Mouse (Mus musculus): ENCODE results near the gene Auts2. TPM values are rescaled to one million over a fixed set of nuclear protein-coding genes. Genes with fewer than 3 reads are reported as not detected.

Auts2 gene
- polyA plus RNA-seq, 1 experiment from 2014 or later, result 24.7 TPM

DNA sequence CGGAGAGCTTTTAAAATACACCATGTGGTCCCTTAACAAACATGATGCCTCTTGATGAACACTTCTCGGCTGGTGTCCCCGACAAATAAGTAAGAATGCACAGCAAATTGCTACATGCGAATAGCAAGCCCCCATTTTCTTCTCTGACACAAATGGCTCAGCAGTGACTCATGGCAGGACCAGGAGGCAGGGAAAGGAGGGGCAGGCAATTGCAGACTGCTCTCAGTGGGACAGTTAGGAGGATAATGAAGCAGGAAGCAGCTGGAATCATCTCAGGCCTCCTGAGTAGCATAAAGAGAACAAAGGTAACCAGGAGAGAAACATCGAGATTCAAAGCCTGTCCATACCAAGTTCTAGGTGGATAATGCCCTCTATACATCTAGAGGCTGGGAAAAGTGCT lies 228.8 kb downstream of the Auts2 start:
- H3K27ac ChIP-seq, result no peak overlapping the region
- WGBS, result 80% methylated on average over 5 of the region's 5 CpGs
- no peaks in the 10 kb centered on the region for H3K36me3 ChIP-seq
- no peaks in the 10 kb centered on the region for H3K9me3 ChIP-seq
- no peaks in the 10 kb centered on the region for H3K27me3 ChIP-seq (ENCODE audit: insufficient read depth, poor library complexity, severe bottlenecking)
- H3K4me1 ChIP-seq, result peaks cover 27% of the 10 kb centered on the region
- H3K4me3 ChIP-seq, result no peak overlapping the region
- no peak for DNase-seq (ENCODE audit: low spot score)

DNA sequence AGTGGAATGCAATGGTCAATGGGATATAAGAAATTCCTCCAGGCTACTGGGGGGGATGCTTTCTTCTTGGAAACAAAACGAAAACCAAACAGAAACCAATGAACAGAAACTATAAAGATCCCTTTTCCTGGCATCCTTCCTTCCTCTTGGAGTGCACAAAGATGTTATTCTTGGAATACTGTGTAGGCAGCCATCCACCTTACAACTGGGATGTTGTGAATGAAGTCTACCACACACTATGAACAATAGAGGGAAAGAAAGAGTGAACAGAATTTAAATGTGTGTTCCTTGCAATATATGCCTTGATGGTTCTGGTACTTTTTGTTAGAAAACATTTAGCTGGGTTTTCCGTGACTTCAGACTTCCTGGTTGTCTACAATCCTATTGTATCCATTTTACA lies 236.1 kb downstream of the Auts2 start:
- Histone ChIP-seq H3K9me3 (no peaks in the 10 kb centered on the region), H3K4me3 (no peak overlapping the region), H3K27ac (no peak overlapping the region), H3K36me3 (no peaks in the 10 kb centered on the region), H3K4me1 (peaks cover 6% of the 10 kb centered on the region; the same call in 1 of the 2 replicates), H3K27me3 (ENCODE audit: insufficient read depth, poor library complexity, severe bottlenecking) (no peaks in the 10 kb centered on the region)
- 73% methylated on average over 2 of the region's 2 CpGs for WGBS
- DNase-seq (ENCODE audit: low spot score), result no peak

DNA sequence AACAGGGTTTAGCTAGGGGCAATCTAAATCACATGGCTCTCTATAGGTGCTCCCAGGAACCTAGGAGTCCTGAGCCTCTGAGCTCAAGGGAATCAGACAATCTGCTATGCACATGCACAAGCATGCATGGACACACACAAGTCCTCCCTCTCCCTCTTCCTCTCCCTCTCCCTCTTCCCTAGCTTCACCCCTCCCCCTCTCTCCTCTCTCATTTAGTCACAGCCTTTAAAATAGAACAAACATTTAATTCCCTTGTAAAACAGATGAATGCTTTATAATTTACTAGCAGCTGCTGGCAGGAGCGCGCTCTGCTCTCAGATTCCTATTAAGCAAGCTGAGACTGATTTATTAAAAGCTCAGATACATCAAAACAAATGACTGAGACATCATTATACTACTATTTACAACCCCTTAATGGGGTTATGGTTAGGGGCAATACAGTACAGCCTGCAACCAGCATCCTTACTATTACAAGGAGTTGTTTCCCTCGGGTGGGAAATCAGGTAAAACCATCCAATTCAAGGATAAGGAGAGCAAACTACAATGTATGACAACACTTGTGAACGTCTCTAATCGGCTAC lies 237.7 kb downstream of the Auts2 start:
- peaks cover 6% of the 10 kb centered on the region; the same call in 1 of the 2 replicates for H3K4me1 ChIP-seq
- 87% methylated on average over 5 of the region's 5 CpGs for WGBS

DNA sequence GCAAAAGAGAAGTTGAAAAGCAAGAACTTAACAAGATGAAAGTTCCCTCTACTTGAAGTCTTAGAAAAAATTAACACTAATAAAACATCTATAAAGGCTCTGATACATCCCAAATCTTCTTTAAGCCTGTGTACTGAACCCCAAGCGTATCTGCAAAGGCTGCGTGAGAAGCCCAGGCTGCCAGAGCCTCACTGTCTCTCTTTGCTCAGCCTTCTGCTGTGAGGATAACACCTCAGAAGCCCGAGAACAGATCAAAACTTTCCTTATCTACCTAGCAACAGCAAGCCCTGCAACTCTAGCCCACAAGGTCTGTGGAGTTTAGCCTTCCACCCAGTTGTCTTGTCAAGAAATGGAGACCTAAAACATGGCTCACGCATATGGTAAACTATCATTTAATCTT lies 240.4 kb downstream of the Auts2 start:
- H3K4me1 ChIP-seq, result peaks cover 13% of the 10 kb centered on the region; the same call in 1 of the 2 replicates
- H3K27ac ChIP-seq, result no peak overlapping the region
- H3K4me3 ChIP-seq, result no peak overlapping the region
- WGBS, result 65% methylated on average over 4 of the region's 4 CpGs
- no peaks in the 10 kb centered on the region for H3K36me3 ChIP-seq
- H3K27me3 ChIP-seq (ENCODE audit: insufficient read depth, poor library complexity, severe bottlenecking), result no peaks in the 10 kb centered on the region
- H3K9me3 ChIP-seq, result no peaks in the 10 kb centered on the region
- DNase-seq (ENCODE audit: low spot score), result no peak

More for the DNA sequence above, 237.7 kb downstream of the Auts2 start:
- Histone ChIP-seq H3K36me3 (no peaks in the 10 kb centered on the region), H3K4me3 (no peak overlapping the region), H3K9me3 (no peaks in the 10 kb centered on the region), H3K27ac (no peak overlapping the region), H3K27me3 (ENCODE audit: insufficient read depth, poor library complexity, severe bottlenecking) (no peaks in the 10 kb centered on the region)
- DNase-seq (ENCODE audit: low spot score), result no peak

DNA sequence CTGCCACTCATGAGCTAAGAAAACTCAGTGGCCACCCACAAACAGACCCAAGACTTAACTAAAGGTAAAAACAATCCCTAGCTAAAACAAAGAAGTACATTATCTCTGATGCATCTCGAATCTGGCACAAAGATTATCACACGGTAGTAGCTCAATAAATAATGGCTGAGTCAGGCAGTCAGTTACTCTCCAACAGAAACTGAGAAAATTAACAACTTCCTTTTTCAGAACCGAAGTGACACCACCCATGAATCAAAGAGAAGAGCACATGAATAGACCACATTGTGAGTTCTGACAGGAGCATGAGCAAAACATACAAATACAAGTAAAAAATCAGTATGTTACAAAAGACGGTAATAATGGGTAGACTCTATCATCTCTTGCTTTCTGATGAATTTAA lies 242.3 kb downstream of the Auts2 start:
- no peaks in the 10 kb centered on the region for H3K36me3 ChIP-seq
- H3K4me1 ChIP-seq, result peaks cover 13% of the 10 kb centered on the region; the same call in 1 of the 2 replicates
- no peak for DNase-seq (ENCODE audit: low spot score)
- no peak overlapping the region for H3K27ac ChIP-seq
- H3K9me3 ChIP-seq, result no peaks in the 10 kb centered on the region
- H3K4me3 ChIP-seq, result no peak overlapping the region
- H3K27me3 ChIP-seq (ENCODE audit: insufficient read depth, poor library complexity, severe bottlenecking), result no peaks in the 10 kb centered on the region
- WGBS, result 73% methylated on average over 4 of the region's 4 CpGs

DNA sequence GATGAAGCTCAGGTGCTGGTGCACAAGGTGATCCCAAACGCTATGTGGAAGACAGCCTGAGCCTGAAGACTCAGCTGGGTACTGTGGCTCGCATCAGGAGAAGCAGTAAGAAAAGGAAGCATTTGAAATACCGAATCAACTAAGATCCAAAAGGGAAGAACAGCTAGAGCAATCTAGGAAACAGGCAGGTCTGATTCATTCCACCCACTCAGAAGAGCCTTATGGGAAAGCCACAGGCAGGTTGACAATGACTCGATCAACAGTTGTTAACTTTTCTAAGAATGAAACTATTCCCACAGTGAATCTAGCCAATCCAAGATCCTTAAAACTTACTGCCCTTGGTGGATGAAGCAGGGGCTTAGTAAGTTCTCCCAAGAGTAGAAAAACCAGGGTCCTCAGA lies 243.4 kb downstream of the Auts2 start:
- H3K27me3 ChIP-seq (ENCODE audit: insufficient read depth, poor library complexity, severe bottlenecking), result no peaks in the 10 kb centered on the region
- H3K4me3 ChIP-seq, result no peak overlapping the region
- DNase-seq (ENCODE audit: low spot score), result no peak
- 75% methylated on average over 4 of the region's 4 CpGs for WGBS
- no peak overlapping the region for H3K27ac ChIP-seq
- no peaks in the 10 kb centered on the region for H3K36me3 ChIP-seq
- no peaks in the 10 kb centered on the region for H3K9me3 ChIP-seq
- H3K4me1 ChIP-seq, result peaks cover 20% of the 10 kb centered on the region

DNA sequence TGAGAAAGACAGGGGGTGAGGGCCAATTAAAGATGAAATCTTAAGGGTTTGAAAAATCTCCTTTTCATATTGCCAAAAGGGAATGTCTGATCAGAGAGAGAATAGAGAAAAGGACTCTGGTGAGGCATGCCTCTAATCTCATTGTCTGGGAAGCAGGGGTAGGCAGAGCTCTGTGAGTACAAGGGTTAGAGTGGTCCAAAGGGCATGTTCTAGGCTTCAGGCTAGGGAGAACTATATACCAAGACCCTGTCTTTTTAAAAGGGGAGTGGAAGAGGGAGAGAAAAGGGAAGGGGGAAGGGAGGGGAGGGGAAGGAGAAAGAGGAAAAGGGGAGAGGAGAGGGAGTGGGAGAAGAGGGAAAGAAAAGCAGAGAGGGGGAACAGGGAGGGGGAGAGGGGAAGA lies 244.1 kb downstream of the Auts2 start:
- DNase-seq (ENCODE audit: low spot score), result no peak
- Histone ChIP-seq H3K27ac (no peak overlapping the region), H3K4me1 (peaks cover 25% of the 10 kb centered on the region), H3K27me3 (ENCODE audit: insufficient read depth, poor library complexity, severe bottlenecking) (no peaks in the 10 kb centered on the region), H3K36me3 (no peaks in the 10 kb centered on the region), H3K9me3 (no peaks in the 10 kb centered on the region), H3K4me3 (no peak overlapping the region)

DNA sequence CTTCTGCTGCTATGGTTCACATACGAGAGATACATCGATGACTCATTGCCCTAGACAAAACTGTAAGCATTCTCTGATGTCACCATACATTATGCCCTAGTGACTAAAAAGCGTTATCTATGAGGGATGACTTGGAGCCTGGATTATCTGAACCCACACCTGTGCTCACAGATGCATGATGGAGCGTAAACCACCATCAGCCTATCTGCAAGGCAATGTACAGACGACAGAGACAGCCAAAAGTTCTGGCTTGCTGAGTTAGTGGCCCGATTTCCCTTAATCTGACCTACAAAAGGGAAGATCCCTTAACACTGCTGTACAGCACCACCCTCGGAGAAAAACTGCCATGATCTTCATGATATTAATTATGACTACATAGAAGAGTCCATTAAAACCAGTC lies 245.8 kb downstream of the Auts2 start:
- DNase-seq (ENCODE audit: low spot score), result no peak
- WGBS, result 84% methylated on average over 7 of the region's 7 CpGs
- H3K4me1 ChIP-seq, result peaks cover 28% of the 10 kb centered on the region
- no peaks in the 10 kb centered on the region for H3K9me3 ChIP-seq
- no peaks in the 10 kb centered on the region for H3K36me3 ChIP-seq
- no peak overlapping the region for H3K27ac ChIP-seq
- no peak overlapping the region for H3K4me3 ChIP-seq
- no peaks in the 10 kb centered on the region for H3K27me3 ChIP-seq (ENCODE audit: insufficient read depth, poor library complexity, severe bottlenecking)

DNA sequence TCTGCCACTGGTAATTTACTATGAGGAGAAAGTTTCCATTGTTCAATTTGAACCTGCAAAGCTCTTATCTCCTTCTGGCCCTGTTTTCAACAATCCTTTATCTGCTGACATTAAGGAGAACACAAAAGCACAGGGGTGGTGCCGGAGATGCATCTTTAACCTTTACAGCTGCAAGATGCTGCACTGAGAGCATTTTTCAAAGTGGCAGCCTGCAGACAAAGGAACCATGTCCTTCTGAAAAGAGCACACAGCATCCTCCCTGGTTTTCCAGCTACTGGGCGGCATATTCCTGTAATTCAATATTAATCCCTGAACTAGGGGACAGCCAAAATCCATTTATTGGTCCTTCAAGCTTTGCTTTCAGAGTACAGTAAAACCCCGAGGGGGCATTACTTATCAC lies 248.7 kb downstream of the Auts2 start:
- Histone ChIP-seq H3K27me3 (ENCODE audit: insufficient read depth, poor library complexity, severe bottlenecking) (no peaks in the 10 kb centered on the region), H3K27ac (no peak overlapping the region), H3K9me3 (no peaks in the 10 kb centered on the region), H3K4me1 (peaks cover 48% of the 10 kb centered on the region), H3K36me3 (no peaks in the 10 kb centered on the region), H3K4me3 (no peak overlapping the region)
- 18% methylated on average over 3 of the region's 3 CpGs for WGBS
- DNase-seq (ENCODE audit: low spot score), result no peak

DNA sequence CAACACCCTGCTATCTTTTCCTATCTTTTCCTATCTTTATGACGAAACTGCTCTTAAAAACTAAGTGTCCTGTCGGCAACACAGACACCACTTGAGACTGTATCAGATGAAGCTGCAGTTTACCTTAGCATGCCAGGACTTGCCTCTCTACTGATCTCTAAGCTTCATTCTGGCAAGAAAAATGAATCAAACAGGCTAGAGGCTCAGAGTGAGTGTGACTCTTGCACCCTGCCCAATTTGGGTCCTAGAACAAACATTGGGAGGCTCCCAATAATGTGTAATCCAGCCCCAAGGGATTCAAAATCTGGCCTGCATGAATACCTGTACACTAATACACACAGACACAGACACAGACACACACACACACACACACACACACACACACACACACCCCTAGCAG lies 250.2 kb downstream of the Auts2 start:
- DNase-seq (ENCODE audit: low spot score), result no peak
- H3K9me3 ChIP-seq, result no peaks in the 10 kb centered on the region
- peaks cover 45% of the 10 kb centered on the region for H3K4me1 ChIP-seq
- H3K27ac ChIP-seq, result no peak overlapping the region
- 42% methylated on average over 2 of the region's 2 CpGs for WGBS
- H3K27me3 ChIP-seq (ENCODE audit: insufficient read depth, poor library complexity, severe bottlenecking), result no peaks in the 10 kb centered on the region
- H3K36me3 ChIP-seq, result no peaks in the 10 kb centered on the region
- H3K4me3 ChIP-seq, result no peak overlapping the region

DNA sequence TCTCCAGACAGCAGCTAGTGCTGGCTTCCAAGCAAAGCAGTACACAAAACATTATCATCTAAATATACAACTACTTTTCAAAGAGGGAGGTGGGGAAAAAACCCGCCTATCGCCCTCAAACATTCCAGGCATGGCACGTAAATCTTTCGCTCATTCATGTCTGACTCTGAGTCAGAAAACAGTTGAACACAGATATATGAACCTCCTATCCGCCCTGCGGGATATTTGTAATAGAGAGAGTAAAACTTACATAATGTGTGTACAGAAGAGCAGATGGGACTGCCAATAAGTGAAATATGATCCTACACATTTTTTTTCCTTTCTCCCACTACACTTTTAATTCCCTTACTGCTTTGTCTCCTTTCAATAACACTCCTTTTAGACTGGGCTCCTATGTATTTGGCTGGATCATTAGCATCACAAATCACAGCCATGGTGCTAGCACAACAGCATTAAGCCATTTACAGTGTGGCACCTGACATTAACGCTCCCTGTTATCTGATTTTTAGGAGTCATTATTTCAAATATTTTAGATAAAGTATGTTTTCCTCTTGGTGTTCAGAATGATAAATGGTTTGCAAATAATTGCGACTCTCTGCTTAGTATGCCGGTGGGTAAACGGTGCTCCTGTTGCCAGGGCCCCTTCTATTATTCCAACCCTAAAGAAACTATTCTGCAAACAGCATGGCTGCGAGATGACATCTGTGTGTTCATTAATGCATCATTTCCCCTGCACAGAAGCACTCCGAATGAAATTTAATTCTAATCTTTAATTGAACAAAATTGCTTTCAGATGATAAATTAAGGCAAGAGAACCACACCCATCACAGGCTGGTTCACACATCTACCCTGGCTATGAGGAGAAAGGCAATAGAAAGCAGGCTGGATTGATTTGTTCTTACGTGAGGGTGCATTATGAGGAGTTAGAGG lies 252.3 kb downstream of the Auts2 start:
- H3K4me1 ChIP-seq, result peaks cover 45% of the 10 kb centered on the region
- DNase-seq (ENCODE audit: low spot score), result no peak
- no peaks in the 10 kb centered on the region for H3K27me3 ChIP-seq (ENCODE audit: insufficient read depth, poor library complexity, severe bottlenecking)
- H3K4me3 ChIP-seq, result no peak overlapping the region
- H3K27ac ChIP-seq, result no peak overlapping the region
- 72% methylated on average over 13 of the region's 13 CpGs for WGBS
- H3K9me3 ChIP-seq, result no peaks in the 10 kb centered on the region
- H3K36me3 ChIP-seq, result no peaks in the 10 kb centered on the region

DNA sequence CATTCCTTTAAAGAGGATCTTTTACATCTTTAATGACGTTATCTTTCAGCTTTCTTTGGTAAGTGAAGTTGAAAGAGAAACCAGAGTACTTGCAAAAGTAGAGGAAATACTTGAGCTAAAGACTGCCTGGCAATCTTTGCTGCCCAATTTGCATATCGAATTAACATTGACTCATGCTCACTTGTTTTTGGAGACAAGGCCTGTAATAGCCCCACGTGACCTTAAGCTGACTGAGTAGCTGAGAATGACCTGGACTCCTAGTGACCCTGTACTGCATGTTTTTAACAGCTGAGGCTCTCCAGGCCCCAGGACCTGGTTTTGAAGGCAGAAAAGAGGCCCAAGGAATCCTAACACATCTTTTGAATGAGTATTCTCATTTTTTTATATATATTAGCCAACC lies 259.4 kb downstream of the Auts2 start:
- H3K27ac ChIP-seq, result no peak overlapping the region
- H3K4me1 ChIP-seq, result peaks cover 14% of the 10 kb centered on the region; the same call in 1 of the 2 replicates
- H3K36me3 ChIP-seq, result no peaks in the 10 kb centered on the region
- no peaks in the 10 kb centered on the region for H3K9me3 ChIP-seq
- 77% methylated on average over 3 of the region's 3 CpGs for WGBS
- no peak overlapping the region for H3K4me3 ChIP-seq
- no peak for DNase-seq (ENCODE audit: low spot score)
- H3K27me3 ChIP-seq (ENCODE audit: insufficient read depth, poor library complexity, severe bottlenecking), result no peaks in the 10 kb centered on the region

DNA sequence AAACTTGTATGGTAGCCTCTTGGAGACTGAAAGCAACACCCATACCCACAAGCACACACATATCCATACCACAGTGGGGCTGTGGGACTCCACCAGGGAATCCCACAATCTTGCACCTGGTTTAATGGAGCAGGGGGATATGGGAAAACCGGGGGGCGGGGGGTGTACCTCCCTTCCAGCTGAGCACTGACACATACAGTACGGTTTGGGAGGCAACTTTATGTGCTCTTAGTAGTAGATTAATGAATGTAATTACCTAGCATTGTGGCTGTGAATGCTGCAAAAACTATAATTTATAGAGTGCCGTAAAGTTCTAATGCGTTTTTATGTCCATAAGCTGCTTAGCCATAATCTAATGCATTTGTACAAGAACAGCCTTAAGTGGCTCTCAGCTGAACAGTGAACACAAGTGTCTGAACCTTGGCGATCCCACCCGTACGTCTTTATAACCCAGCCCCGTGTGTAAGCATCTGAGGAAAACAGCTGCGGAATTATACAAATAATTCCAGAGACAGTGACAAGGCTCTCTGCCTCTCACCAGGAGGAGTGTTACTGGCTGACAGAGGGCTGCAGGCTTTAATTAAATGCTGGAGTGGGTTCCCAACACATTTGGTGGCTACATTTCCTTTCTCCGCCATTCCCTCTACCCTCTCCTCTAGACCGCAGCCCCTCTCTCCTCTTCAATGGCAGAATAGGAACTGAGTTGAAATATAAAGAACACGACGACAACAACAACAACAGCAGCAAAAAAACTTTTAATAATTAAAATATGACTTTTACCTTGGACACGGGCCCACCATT lies 268.8 kb downstream of the Auts2 start:
- 84% methylated on average over 15 of the region's 15 CpGs for WGBS
- H3K4me1 ChIP-seq, result peaks cover 45% of the 10 kb centered on the region

More for the DNA sequence above, 268.8 kb downstream of the Auts2 start:
- no peak overlapping the region for H3K27ac ChIP-seq
- no peaks in the 10 kb centered on the region for H3K27me3 ChIP-seq (ENCODE audit: insufficient read depth, poor library complexity, severe bottlenecking)
- DNase-seq (ENCODE audit: low spot score), result no peak
- no peaks in the 10 kb centered on the region for H3K36me3 ChIP-seq
- no peaks in the 10 kb centered on the region for H3K9me3 ChIP-seq
- H3K4me3 ChIP-seq, result no peak overlapping the region
